Mouse (Mus musculus) intestine, embryonic 14.5 days (tissue): ENCODE results near the gene Csrnp3. TPM values are rescaled to one million over a fixed set of nuclear protein-coding genes. Genes with fewer than 3 reads are reported as not detected.

Source experiments
- ATAC-seq: fragments of 200-750 bp; cut with Nextera tagmentation; replicated peaks from 2 replicates; pipeline ENCODE4 v1.8.0; 2017; ENCODE audit warnings: low read depth, moderate number of reproducible peaks, moderate TSS enrichment, moderate library complexity; ENCODE audit not compliant: low FRiP score, low TSS enrichment
- DNase-seq: peaks from one replicate; pipeline ENCODE4 v3.0.0-alpha.2; 2018; ENCODE audit warnings: low spot score
- H3K27ac ChIP-seq: fragments of 300-500 bp; sonication (generic); 2 replicates; pipeline ENCODE4 v1.5.1; 2014; ENCODE audit warnings: low read depth, mild to moderate bottlenecking, control low read depth
- H3K27me3 ChIP-seq: fragments of 300-500 bp; sonication (generic); replicated peaks from 2 replicates; pipeline ENCODE4 v1.6.1; 2014; ENCODE audit warnings: low read length, control low read depth; ENCODE audit not compliant: control insufficient read depth, insufficient read depth
- H3K36me3 ChIP-seq: fragments of 300-500 bp; sonication (generic); 2 replicates; pipeline ENCODE4 v1.6.1; 2014; ENCODE audit warnings: low read length, control low read depth; ENCODE audit not compliant: control insufficient read depth, insufficient read depth
- H3K4me1 ChIP-seq: fragments of 300-500 bp; sonication (generic); replicated peaks from 2 replicates; pipeline ENCODE4 v1.6.1; 2014; ENCODE audit warnings: low read length, control low read depth, mixed read lengths; ENCODE audit not compliant: control insufficient read depth, insufficient read depth
- H3K4me2 ChIP-seq: fragments of 300-500 bp; sonication (generic); 2 replicates; pipeline ENCODE4 v1.6.1; 2014; ENCODE audit warnings: low read length
- H3K4me3 ChIP-seq: fragments of 300-500 bp; sonication (generic); 2 replicates; pipeline ENCODE4 v1.5.1; 2014; ENCODE audit warnings: low read depth, low read length, control low read depth, mixed read lengths
- H3K9ac ChIP-seq: fragments of 300-500 bp; sonication (generic); 2 replicates; pipeline ENCODE4 v1.6.1; 2014; ENCODE audit warnings: mild to moderate bottlenecking, low read length
- H3K9me3 ChIP-seq: fragments of 300-500 bp; sonication (generic); 2 replicates; pipeline ENCODE4 v1.6.1; 2016; ENCODE audit warnings: low read length, control low read depth; ENCODE audit not compliant: control insufficient read depth
- WGBS: fragments of 180-500 bp; shearing (Covaris S2); extraction: QIAGEN DNeasy Blood & Tissue Kit; methylation state at CpG from one replicate; pipeline ENCODE4 v1.1.7; 2014; 5-methylcytosine and 5-hydroxymethylcytosine counted together
- polyA plus RNA-seq: library from polyadenylated mRNA; unstranded; fragments of >200 nt; fragmentation: Nextera tagmentation; extraction: Ambion mirVana; gene quantifications from 2 replicates; pipeline ENCODE4 v1.2.1, GENCODE M21; 2014

Csrnp3 gene
- polyA plus RNA-seq, 1 experiment from 2014 or later, result 2.8 TPM

GRCm38 (mm10) chr2:66028812-66029211 is 183.2 kb downstream of the Csrnp3 start:
- Histone ChIP-seq H3K4me2 (no peak overlapping the region), H3K27ac (no peak overlapping the region), H3K9ac (no peak overlapping the region), H3K36me3 (no peaks in the 10 kb centered on the region), H3K27me3 (no peaks in the 10 kb centered on the region), H3K4me1 (no peaks in the 10 kb centered on the region), H3K4me3 (no peak overlapping the region), H3K9me3 (no peaks in the 10 kb centered on the region)
- 70% methylated on average over 5 of the region's 5 CpGs for WGBS
- no peak for ATAC-seq
- DNase-seq, result no peak

GRCm38 (mm10) chr2:66034907-66035679 is 189.5 kb downstream of the Csrnp3 start:
- H3K27me3 ChIP-seq, result no peaks in the 10 kb centered on the region
- no peak overlapping the region for H3K27ac ChIP-seq
- no peaks in the 10 kb centered on the region for H3K4me1 ChIP-seq
- DNase-seq, result no peak
- no peak for ATAC-seq
- no peaks in the 10 kb centered on the region for H3K36me3 ChIP-seq
- H3K4me3 ChIP-seq, result no peak overlapping the region
- H3K9me3 ChIP-seq, result no peaks in the 10 kb centered on the region
- 76% methylated on average over 9 of the region's 9 CpGs for WGBS
- H3K4me2 ChIP-seq, result no peak overlapping the region
- no peak overlapping the region for H3K9ac ChIP-seq

- H3K27me3 ChIP-seq, result no peaks in the 10 kb centered on the region
- H3K36me3 ChIP-seq, result no peaks in the 10 kb centered on the region
- H3K4me1 ChIP-seq, result no peaks in the 10 kb centered on the region
- no peak overlapping the region for H3K9ac ChIP-seq
- no peak for ATAC-seq
- DNase-seq, result no peak
- no peaks in the 10 kb centered on the region for H3K9me3 ChIP-seq
- no peak overlapping the region for H3K4me2 ChIP-seq
- no peak overlapping the region for H3K4me3 ChIP-seq
- no peak overlapping the region for H3K27ac ChIP-seq
These were observed 195.0 kb downstream of the Csrnp3 start for GRCm38 (mm10) chr2:66040611-66041010.

GRCm38 (mm10) chr2:66041203-66041916 is 195.8 kb downstream of the Csrnp3 start:
- WGBS, result 91% methylated on average over 21 of the region's 21 CpGs
- ATAC-seq (no peak), DNase-seq (no peak)
- no peak overlapping the region for H3K27ac ChIP-seq
- H3K4me1 ChIP-seq, result no peaks in the 10 kb centered on the region
- H3K4me3 ChIP-seq, result no peak overlapping the region
- no peaks in the 10 kb centered on the region for H3K36me3 ChIP-seq
- H3K9me3 ChIP-seq, result no peaks in the 10 kb centered on the region
- H3K4me2 ChIP-seq, result no peak overlapping the region
- H3K9ac ChIP-seq, result no peak overlapping the region
- no peaks in the 10 kb centered on the region for H3K27me3 ChIP-seq

- DNase-seq (no peak), ATAC-seq (no peak)
- Histone ChIP-seq H3K4me1 (no peaks in the 10 kb centered on the region), H3K36me3 (no peaks in the 10 kb centered on the region), H3K4me2 (no peak overlapping the region), H3K27ac (no peak overlapping the region), H3K27me3 (no peaks in the 10 kb centered on the region), H3K9ac (no peak overlapping the region), H3K4me3 (no peak overlapping the region), H3K9me3 (no peaks in the 10 kb centered on the region)
- WGBS, result 77% methylated on average over 9 of the region's 9 CpGs
These were observed 196.4 kb downstream of the Csrnp3 start for GRCm38 (mm10) chr2:66041917-66042419.

GRCm38 (mm10) chr2:66043441-66044404 is 198.2 kb downstream of the Csrnp3 start:
- no peak overlapping the region for H3K4me2 ChIP-seq
- 68% methylated on average over 17 of the region's 17 CpGs for WGBS
- no peak for ATAC-seq
- no peak overlapping the region for H3K27ac ChIP-seq
- no peak overlapping the region for H3K9ac ChIP-seq
- H3K4me3 ChIP-seq, result no peak overlapping the region
- H3K36me3 ChIP-seq, result no peaks in the 10 kb centered on the region
- H3K27me3 ChIP-seq, result no peaks in the 10 kb centered on the region
- no peaks in the 10 kb centered on the region for H3K9me3 ChIP-seq
- H3K4me1 ChIP-seq, result no peaks in the 10 kb centered on the region
- no peak for DNase-seq

GRCm38 (mm10) chr2:66044405-66045089 is 199.0 kb downstream of the Csrnp3 start:
- H3K9me3 ChIP-seq, result no peaks in the 10 kb centered on the region
- ATAC-seq, result no peak
- H3K27ac ChIP-seq, result no peak overlapping the region
- no peaks in the 10 kb centered on the region for H3K4me1 ChIP-seq
- no peaks in the 10 kb centered on the region for H3K27me3 ChIP-seq
- 93% methylated on average over 12 of the region's 12 CpGs for WGBS
- DNase-seq, result no peak
- H3K4me2 ChIP-seq, result no peak overlapping the region
- H3K9ac ChIP-seq, result no peak overlapping the region
- no peak overlapping the region for H3K4me3 ChIP-seq
- H3K36me3 ChIP-seq, result no peaks in the 10 kb centered on the region

- Histone ChIP-seq H3K4me3 (no peak overlapping the region), H3K9ac (no peak overlapping the region), H3K27ac (no peak overlapping the region), H3K9me3 (no peaks in the 10 kb centered on the region), H3K27me3 (no peaks in the 10 kb centered on the region), H3K4me2 (no peak overlapping the region), H3K36me3 (no peaks in the 10 kb centered on the region), H3K4me1 (no peaks in the 10 kb centered on the region)
- no peak for DNase-seq
- WGBS, result 89% methylated on average over 10 of the region's 10 CpGs
- ATAC-seq, result no peak
These were observed 217.7 kb downstream of the Csrnp3 start for GRCm38 (mm10) chr2:66063291-66063690.
